Mouse (Mus musculus) adipocyte (in vitro differentiated cells): ENCODE measurements around the gene Aak1.

Experiments used
- DNase-seq: peaks from one replicate; pipeline ENCODE4 v3.0.0-alpha.2; 2016; ENCODE audit warnings: low spot score

Gene Aak1

DNA sequence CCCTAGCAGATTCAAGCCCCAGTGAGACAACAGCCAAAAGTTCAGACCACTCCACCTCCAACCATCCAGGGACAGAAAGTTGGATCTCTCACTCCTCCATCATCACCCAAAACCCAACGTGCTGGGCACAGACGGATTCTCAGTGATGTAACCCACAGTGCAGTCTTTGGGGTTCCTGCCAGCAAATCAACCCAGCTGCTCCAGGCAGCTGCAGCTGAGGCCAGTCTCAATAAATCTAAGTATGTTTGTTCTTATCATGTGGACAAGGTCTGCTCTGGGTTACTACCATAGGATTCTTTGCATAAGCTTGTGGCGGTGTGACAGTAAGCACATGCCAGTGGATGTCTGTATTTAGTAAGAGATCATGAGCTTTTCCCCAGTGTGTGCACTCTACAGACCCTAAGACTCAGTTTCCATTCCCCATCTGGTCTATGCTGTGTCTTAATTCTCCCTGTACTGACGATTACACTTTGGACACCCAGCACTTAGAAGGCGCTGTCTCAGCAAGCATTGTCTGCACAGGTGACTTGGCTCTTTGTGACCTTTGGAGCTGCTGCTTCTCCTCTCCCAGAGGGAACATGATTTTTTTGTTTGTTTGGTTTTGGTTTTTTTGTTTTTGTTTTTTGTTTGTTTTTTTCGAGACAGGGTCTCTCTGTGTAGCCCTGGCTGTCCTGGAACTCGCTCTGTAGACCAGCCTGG, 114.8 kb downstream of the Aak1 start:
- DNase-seq: no peak

DNA sequence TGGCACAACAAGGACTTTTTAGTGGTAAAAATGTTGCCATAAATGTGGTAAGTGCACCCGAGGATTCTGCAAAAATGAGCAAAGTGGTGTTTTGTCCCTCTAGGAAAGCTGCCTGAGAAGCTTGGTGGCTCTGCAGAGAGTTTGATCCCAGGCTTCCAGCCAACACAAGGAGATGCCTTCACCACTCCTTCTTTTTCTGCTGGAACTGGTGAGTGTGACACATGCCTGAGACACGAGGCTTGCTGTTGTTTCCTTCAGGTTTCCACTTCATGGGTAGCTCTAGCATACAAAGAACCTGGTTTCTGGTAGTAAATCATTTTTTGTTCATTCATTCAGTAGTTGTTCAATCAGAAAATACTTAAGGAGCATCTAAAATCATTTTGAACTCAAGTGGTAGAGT, 117.8 kb downstream of the Aak1 start:
- DNase-seq: no peak

DNA sequence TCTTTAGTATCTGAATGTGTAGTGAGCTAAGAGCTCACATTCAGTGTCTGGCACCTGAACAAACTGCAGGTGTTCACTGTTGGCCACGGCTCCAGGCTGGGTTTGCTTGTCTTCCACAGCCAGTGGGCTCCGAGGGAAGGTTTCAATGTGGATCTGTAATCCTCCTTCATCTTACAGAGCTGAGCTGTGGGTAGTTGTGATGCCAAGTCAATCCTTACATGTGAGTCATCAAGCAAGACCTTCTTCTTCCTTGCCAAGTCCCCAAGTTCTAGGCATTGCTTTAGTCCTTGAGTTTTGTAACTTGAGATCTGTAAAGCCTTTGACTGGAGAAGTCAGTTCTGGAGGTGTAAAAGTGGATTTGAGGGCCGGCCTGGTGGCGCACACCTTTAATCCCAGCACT, 124.6 kb downstream of the Aak1 start:
- DNase-seq: peak; percentile 18

DNA sequence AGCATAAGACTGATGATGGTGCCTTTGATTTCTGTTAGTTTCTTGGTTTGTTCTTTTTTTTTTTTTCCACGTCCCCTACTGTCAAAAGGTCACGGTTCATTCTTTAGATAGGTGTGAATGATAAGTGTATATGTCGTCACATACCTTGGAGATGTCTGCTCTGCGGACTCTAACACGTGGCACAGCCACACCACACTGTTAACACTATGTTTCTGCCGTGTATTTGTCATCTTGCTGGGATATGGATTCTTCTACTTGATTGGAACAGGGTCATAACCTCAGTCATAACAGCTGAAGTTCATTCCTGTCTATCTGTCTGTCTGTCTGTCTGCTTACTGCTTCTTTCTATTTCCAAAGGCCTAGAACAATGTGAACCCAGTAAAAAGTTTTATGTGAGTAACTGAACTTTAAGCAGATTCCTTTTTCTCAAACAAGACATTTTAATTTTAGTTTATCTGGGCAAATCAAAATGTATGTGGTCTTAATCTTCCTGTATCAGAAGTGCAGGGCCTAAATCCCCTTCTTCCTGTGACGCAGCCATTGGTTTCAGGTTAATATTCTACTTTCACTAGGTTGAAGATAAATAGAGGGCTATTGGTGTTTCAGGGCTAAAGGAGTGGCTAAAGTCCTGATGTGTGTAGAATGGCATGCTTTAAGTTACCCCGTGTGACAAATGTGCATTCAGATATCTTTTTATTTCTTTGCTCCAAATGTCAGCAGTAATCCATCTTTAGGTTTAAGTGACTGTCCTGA, 129.0 kb downstream of the Aak1 start:
- DNase-seq: no peak

DNA sequence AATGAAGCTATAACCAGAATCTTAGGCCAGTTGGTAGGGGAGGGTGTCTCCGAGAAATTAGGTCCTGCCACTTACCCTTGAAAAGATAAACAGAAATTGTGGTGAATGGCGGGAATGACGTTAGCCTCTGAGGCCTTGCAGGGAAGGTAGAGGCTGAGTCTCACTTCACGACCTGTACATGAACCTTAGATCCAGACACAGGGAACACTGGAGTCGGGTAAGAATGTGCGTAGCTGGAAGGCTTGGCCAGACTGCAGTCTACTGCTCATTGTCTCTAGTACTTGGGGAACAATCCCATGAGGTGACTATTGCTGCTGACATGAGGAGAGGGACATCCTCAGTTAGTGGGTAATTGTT, 129.6 kb downstream of the Aak1 start:
- no peak for DNase-seq

DNA sequence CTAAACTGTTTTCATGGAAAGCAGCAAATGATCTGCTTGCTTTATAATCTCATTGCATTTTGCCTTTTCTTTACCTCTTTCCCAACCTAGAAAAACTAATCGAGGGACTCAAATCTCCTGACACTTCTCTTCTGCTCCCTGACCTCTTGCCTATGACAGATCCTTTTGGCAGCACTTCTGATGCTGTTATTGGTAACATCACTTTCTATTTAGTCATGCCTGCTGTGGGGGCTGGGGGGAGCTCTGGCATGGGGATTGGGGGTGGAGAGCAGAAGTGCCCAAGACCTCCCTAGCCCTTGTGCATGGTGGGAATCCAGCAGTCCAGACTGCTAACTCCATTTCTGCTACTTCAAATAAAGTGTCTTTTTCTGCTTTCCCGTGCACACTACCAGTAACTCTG, 131.9 kb downstream of the Aak1 start:
- DNase-seq: peak; percentile 32

DNA sequence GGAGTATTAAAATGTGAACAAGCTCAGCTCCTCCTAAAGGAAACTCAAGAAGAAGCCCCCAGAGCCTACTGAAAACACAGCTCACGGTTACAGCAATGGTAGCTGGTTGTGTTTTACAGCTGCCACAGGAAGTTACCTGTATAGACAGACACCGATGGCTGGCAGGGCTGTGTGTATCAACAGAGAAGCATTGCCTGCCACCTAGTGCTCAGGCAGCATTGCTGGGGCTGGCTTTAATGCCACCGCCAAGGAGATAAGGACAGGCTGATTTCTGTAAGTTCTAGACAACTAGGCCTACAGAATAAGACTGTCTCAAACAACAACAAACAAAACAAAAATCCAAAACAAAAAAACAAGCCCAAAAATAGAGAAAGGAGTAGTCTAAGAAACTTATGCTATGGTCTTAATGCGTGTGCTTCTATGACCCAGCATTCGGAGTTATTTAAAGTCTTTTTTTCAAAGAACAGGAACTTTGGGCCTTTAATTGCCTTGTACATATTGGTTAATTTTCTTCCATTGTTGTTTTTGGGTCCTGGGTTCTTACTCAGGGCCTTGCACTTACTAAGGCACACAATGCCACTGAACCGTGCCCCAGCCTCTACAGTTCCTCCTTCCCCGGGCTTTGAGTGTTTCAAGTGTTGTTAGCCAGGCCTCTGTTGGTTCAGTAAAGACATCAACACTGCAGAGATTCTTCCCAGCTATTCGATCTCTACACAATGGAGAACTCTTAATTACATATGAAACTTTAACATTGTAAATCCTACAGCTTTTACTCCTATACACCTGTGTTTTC, 136.2 kb downstream of the Aak1 start:
- no peak for DNase-seq

DNA sequence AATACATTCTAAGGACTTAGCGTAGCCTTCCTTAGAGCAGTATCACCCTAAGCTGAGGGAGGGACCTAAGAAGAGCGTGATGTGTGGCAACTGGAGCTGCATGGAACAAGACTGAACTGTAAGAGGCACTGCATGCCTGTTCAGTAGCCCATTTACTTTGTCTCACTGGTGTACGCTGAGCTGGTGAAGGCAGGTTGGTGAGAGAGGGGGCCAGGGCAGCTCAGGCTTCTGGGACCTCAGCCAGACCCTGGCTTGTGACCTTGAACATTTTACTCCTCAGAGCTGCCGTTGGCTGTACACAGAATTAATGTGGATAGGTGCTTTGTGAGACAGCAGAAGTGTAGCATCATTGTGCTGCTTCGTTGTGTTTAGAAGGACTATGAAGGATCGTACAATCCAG, 140.3 kb downstream of the Aak1 start:
- DNase-seq: no peak

DNA sequence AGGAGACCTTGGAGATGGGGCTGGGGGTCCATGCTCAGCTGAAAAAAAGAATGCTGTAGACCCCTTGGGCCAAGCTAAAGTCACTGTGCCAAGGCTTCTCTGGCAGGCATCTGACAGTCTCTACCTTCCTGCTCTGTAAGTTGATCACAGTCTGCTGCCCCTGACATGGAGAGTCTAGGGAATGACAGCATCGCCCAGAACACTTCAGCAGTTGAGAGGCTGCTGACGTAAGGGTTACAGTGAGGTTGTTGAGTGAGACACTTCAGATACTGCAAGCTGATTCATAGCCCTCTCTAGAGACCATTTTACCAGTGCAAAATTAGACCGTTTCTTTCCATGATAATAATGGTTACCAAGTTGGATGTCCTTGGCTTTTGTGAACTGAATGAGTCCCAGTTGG, 141.7 kb downstream of the Aak1 start:
- DNase-seq: no peak

DNA sequence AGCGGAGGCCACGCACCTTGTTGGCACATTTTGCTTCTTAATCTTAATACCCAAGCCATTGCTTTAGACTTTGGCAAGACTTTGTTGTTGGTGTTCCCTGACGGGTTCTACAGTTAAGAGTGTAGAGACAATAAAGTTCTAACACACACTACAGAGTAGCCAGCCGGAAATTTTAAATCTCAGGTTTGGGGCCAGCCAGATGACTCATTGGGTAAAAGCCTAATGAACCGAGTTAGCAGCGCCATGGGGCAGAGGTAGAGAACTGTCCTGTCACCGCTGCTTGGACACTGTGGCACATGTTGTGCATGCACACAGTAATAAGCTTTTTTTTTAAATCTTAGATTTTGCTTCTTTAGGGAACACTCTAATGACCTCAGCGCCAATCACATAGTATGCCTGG, 143.0 kb downstream of the Aak1 start:
- no peak for DNase-seq

DNA sequence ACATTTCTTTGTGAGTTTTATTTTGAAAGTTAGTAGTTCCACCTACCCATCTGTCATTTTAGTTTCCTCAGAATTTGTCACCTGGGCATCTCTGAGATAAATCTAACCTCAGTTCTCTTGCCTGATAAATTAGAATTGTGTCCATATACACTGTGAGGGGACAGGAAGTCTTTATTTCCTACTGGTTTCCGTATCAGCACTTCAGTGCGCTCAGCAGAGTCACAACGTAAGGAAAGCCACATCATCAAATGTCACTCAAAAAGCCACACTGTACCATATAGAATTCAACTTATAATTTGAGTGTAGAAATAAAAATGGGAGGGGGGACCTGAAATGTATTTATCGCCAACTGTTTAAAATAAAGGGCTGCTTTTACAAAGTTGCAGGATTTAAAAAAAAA, 144.9 kb downstream of the Aak1 start:
- no peak for DNase-seq

DNA sequence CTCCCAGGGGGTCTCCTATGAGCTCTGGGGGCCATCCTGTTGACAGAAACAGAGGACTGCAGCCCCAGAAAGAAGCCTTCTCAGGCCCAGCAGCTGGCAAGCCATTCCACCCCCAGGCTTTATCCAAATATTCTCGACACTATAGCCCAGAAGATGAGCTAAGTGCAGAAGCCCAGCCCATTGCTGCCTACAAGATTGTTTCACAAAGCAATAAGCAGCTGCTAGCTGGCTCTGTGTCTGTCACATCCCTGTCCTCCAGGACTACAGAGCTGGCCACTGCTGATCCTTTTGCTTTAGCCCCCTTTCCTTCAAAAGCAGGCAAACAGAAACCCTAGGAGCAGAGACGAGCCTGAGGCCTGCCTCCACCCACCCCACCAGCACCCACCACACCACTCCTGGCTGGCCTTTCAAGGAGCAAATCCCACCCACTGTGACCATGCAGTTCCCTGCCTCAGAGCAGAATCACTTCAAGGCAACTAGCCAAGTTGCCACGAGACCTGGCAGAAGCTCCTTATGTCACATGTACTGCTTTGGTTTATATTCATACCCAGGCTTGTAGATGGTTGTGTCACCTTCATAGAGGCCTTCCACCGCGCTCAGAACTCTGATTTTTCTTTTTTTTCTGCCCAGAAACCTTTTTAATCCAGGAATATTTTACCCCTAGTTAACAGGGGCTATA, 147.5 kb downstream of the Aak1 start:
- no peak for DNase-seq

DNA sequence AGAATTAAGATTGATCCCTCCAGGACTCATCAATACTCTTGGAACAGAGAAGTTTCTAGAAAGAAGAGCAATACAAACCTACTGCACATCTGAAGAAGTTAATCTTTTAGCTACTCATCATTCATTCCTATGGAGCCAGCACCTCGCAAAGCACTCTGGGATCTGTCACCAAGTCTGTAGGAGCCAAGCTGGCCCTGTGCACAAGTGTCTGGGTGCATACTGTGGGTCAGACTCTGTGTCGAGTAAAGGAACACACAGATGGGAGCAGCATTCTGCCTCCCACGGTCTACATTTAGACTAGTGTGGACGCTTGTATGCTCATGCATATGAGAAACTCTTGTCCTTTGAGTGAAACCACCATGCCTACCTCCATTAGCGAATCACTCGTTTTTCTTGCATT, 148.0 kb downstream of the Aak1 start:
- DNase-seq: no peak

DNA sequence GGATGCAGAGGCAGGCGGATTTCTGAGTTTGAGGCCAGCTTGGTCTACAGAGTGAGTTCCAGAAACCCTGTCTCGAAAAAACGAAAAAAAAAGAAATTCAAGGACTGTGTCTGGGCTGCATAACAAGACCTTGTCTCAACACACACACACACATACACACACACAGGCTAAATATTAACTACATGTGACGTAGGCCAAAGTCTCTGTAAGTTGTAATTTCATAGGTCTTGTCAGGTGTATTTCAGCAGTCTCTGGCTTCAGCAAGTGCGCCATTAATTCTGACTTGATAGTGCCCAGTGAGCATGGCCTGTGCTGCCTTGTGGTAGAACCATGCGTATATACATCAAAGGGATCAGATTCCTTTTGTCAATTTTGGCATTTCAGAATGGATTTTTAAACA, 152.7 kb downstream of the Aak1 start:
- DNase-seq: no peak

DNA sequence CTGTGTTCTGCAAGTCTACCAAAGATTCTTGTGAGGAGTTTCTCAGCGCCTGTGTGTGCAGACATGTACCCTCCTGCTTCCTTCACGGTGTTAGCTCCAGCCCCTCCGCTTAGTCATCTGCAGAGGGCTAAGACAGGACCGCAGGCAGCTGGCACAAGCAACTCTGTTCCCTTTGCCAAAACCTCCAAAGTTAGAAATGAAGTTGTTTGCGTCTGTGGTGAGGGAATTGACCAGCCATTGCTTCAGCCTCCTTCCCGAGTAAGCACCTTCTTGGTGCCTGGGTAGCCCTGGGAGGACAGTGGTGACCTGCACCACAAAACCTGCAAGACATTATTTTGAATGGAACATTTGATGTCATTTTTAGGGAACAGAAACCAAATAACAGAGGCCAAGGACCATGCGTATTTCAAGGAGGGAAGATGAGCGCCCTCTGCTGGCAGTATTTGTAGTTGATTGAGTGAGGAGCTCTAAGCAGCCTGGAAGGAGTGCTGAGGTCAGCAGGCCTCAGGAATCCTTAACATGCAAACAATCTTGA, 153.3 kb downstream of the Aak1 start:
- DNase-seq: peak; percentile 93

DNA sequence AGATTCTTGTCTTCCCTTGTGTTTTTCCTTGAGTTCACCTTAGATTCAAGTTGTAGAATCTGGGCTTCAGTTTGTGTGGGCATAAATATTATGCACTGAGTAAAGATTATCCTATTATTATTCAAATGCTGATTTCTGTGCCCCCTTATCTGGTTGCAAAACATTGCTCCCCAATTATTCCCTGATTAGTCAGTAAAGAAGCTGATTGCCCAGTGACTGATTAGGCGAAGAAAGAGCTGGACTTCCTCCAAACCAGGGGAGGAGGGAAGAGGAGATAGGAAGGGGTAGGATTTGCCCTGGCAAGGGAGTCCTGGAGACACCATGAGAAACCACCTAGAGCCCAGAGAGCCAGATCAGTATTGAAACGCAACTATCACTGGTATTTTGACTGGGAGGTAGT, 154.8 kb downstream of the Aak1 start:
- DNase-seq: no peak

DNA sequence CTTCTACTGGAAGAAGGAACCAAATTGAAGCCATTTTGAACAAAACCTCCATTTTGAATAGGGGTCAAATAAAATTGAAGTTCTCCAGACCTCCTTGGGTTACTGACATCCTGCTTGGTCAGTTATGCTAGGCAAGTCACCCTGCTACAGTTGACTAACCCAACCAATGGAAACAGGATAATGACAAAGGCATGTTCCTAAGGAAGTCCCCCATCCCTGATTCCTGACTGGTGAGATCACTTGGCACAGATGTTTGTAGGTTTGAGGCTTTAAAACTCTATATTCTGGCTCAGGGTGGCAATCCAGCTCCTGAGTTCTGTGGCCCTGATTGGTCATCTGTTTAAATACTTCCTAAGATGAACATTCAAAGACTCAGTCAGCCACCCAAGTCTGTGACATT, 156.3 kb downstream of the Aak1 start:
- DNase-seq: no peak

DNA sequence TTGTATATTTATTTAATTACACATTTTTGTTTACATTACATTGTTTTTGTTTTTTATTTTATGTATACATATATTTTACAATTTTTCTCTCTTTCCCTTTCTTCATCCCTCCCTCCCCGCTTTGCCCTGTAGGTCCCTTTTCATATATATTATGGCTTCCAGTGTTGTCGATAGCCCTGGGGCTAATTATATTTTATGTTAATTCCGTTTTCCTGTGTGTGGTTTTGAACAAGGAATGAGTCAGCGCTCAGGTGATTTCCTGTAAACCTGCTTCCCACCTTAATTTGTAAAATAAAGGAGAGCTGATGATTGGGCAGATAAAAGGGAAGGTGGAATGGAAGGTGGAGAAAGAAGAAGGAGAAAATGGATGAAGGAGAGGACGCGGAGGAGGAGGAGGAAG, 159.6 kb downstream of the Aak1 start, which contains the start of gene Nfu1:
Gene Nfu1, plus strand, starts transcription at position 350 of the 400 bp plus-strand sequence.
- DNase-seq: no peak

DNA sequence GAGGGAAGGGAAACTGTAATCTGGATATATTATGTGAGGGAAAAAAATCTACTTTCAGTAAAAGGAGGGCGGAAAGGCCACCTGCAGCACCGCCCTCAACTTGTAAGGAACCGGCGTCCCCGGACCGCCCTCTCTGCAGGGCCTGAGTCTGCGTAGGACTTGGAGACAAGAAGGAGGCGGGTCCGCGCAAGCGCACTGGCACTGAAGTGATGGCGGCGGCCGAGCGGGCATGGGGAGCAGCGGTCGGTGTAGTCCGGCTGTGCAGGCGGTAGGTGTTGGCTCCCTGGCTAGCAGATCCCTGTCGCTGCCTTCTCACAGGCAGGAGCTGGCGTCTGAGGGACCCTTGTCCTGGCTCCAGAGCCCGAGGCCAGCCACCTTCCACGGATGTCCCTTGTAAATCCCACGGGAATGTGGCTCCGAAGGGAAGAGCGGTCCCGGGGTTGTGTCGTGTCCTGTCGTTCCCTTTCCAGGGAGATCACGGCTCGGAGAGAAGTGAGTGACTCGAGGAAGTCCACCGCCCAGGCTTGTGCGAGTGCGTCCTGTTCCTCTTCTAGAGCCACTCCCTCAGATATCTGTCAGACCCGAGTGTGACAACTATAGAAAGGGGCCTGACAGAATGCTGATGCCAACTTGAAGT, 160.5 kb downstream of the Aak1 start:
- DNase-seq: peak; percentile 97

DNA sequence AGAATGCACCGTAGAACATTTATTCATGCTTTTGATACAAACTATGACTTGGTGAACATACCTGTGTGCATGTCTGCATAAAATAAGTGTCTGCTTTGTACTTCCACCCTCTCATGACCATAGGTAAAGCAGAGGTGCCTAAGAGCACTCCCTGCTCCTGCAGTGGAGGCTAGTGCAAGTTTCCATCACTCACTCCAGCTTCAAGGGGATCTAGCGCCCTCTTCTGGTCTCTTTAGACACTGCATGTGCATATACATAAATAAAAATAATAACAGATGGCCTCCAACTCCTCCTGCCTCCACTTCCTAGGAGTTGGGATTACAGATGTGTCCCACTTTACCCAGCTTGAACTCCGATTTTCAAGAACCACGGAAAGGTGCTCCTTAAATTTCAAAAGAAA, 167.6 kb downstream of the Aak1 start:
- DNase-seq: peak; percentile 58

DNA sequence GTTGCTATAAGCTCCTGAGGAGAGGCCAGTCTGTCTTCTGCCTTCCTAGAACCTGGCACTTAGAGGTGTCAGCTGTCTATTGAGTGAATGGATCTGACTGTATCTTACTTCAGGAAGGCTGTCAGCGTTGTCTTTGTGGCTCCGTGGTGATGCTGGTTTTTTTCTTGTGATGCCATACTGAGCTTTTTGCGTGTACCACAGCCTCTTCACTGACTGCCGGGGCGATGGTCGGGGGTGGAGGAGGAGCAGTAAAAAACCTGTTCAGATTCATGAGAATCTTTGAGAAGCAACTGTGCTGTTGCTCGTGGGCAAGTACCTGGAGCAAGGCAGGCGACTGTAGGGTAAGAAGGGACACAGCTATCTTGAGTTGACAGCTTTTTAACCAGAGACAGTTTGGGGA, 169.6 kb downstream of the Aak1 start:
- DNase-seq: no peak

DNA sequence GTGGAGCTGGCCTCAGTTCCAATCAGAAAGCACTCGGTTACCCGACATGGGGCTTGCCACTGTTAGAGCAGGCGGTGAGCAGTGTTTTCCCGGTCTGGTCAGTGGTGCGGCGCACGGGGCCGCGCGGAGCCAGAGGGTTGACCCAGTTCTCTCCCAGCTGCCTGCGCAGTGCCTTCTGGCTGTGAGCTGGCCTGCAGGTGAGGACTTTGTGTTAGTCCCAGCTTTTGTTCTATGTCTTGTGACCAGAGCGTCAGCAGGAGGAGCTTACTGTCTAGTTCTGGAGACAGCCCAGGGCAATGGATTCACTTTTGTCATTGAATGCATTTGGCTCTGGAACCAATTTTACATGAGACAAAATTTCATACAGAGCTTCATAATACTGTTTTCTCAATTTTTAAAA, 172.5 kb downstream of the Aak1 start:
- no peak for DNase-seq
